Mouse (Mus musculus): ENCODE data around the gene Ces1b.

The Ces1b gene

GRCm38 (mm10) chr8:93079887-93080286, at the start of gene Ces1b:
Gene Ces1b (minus strand): TSS chr8:93080017.
- no peak for DNase-seq

GRCm38 (mm10) chr8:93126476-93126875, 46.7 kb upstream of the Ces1b start:
- no peak for DNase-seq

GRCm38 (mm10) chr8:93122005-93122404, 42.2 kb upstream of the Ces1b start:
- no peak for DNase-seq

- DNase-seq: peak; percentile 21
These were observed 15.6 kb upstream of the Ces1b start for GRCm38 (mm10) chr8:93095376-93095775.

- no peak for DNase-seq
These were observed 11.5 kb upstream of the Ces1b start for GRCm38 (mm10) chr8:93091324-93091723.

GRCm38 (mm10) chr8:93088686-93089122, 8.9 kb upstream of the Ces1b start:
- DNase-seq: no peak

- no peak for DNase-seq
These were observed 8.4 kb upstream of the Ces1b start for GRCm38 (mm10) chr8:93088193-93088592.

GRCm38 (mm10) chr8:93075251-93075650, 4.6 kb downstream of the Ces1b start:
- DNase-seq: no peak

- no peak for DNase-seq
These were observed 16.2 kb downstream of the Ces1b start for GRCm38 (mm10) chr8:93063416-93064117.

GRCm38 (mm10) chr8:93059185-93059584, 20.6 kb downstream of the Ces1b start:
- DNase-seq: peak; percentile 10

- DNase-seq: no peak
These were observed 24.6 kb downstream of the Ces1b start for GRCm38 (mm10) chr8:93055238-93055637.

GRCm38 (mm10) chr8:93048510-93049416, 31.1 kb downstream of the Ces1b start:
- no peak for DNase-seq

- no peak for DNase-seq
These were observed 31.7 kb downstream of the Ces1b start, which contains the start of gene Ces1a for GRCm38 (mm10) chr8:93048092-93048491. Gene Ces1a (minus strand): TSS chr8:93048192.

- no peak for DNase-seq
These were observed 36.7 kb downstream of the Ces1b start for GRCm38 (mm10) chr8:93043083-93043482.

GRCm38 (mm10) chr8:93040776-93041567, 38.8 kb downstream of the Ces1b start:
- DNase-seq: no peak

GRCm38 (mm10) chr8:93040256-93040655, 39.6 kb downstream of the Ces1b start:
- DNase-seq: no peak

- no peak for DNase-seq
These were observed 41.0 kb downstream of the Ces1b start for GRCm38 (mm10) chr8:93038831-93039230.

GRCm38 (mm10) chr8:93030664-93031063, 49.2 kb downstream of the Ces1b start:
- DNase-seq: no peak

GRCm38 (mm10) chr8:93021738-93022137, 58.1 kb downstream of the Ces1b start:
- DNase-seq: no peak

- no peak for DNase-seq
These were observed 65.5 kb downstream of the Ces1b start for GRCm38 (mm10) chr8:93014300-93014699.

- no peak for DNase-seq
These were observed 67.6 kb downstream of the Ces1b start for GRCm38 (mm10) chr8:93012226-93012625.

GRCm38 (mm10) chr8:93011439-93011838, 68.4 kb downstream of the Ces1b start:
- peak; percentile 73 for DNase-seq

GRCm38 (mm10) chr8:93010286-93010685, 69.5 kb downstream of the Ces1b start:
- peak; percentile 31 for DNase-seq

Data from cerebellum, adult 9-10 months (tissue).